Mouse (Mus musculus): ENCODE data around the gene 6430628N08Rik.

DNA sequence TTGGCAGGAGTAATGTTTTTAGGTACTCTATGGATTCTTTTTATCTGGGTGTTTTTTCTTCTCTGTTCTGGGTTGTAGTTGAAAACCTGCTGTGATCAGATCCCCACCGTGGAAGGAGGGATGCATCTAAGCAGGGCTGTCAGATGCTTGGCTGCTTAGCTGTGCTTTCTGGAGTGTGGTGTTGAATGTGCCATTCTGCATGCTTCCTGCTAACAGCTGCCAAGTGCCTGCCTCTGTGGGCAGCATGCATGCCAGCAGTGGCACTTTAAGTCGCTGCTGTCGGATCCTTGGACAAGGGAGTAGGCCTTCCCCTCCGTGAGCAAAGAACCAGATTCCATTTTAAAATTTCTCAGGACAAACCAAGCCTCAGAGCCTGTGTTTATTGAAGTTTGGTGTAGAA lies 34.9 kb upstream of the 6430628N08Rik start:
- TF ChIP-seq CTCF (IDR thresholded peaks at IDR 0.05; ENCODE audit: control insufficient read depth, insufficient read depth, insufficient read length) = no peak
- no peak for TF ChIP-seq MYOG (IDR thresholded peaks at IDR 0.05; ENCODE audit: control insufficient read depth, extremely low read depth, insufficient read length)
- no peak for TF ChIP-seq FOSL1 (IDR thresholded peaks at IDR 0.05; ENCODE audit: insufficient read depth, low read length, poor library complexity, severe bottlenecking)
- TF ChIP-seq MAX (IDR thresholded peaks at IDR 0.05) = no peak
- no peak for TF ChIP-seq USF1 (IDR thresholded peaks at IDR 0.05; ENCODE audit: low read depth)
- TF ChIP-seq CEBPB (IDR thresholded peaks at IDR 0.05; ENCODE audit: low read depth) = no peak

Measured in C2C12 (cell line).